Mouse (Mus musculus): Measurements from ENCODE around the gene Ranbp9. TPM values are rescaled to one million over a fixed set of nuclear protein-coding genes. Genes with fewer than 3 reads are reported as not detected.

Ranbp9 gene
- 36.8 and 36.9 TPM in 2 replicates for total RNA-seq (2014; fragmentation: Nextera tagmentation)
- 54.2 and 60.4 TPM in 2 replicates for total RNA-seq (2017)

GRCm38 (mm10) chr13:43480957-43481858 lies at the start of gene Ranbp9:
Gene Ranbp9 (minus strand): TSS chr13:43481282.
- ATAC-seq (replicated peaks; ENCODE audit: low FRiP score, low TSS enrichment, poor library complexity, severe bottlenecking) = peak; percentile 21; the same call in 1 of the 2 replicates

- peak; percentile 43 for ATAC-seq (replicated peaks; ENCODE audit: low FRiP score, low TSS enrichment, poor library complexity, severe bottlenecking)
Measured at GRCm38 (mm10) chr13:43530129-43530831, 49.2 kb upstream of the Ranbp9 start.

GRCm38 (mm10) chr13:43526289-43526688 lies 45.2 kb upstream of the Ranbp9 start:
- no peak for ATAC-seq (replicated peaks; ENCODE audit: low FRiP score, low TSS enrichment, poor library complexity, severe bottlenecking)

GRCm38 (mm10) chr13:43525363-43526134 lies 44.5 kb upstream of the Ranbp9 start:
- no peak for ATAC-seq (replicated peaks; ENCODE audit: low FRiP score, low TSS enrichment, poor library complexity, severe bottlenecking)

GRCm38 (mm10) chr13:43524491-43525362 lies 43.6 kb upstream of the Ranbp9 start:
- peak; percentile 71 for ATAC-seq (replicated peaks; ENCODE audit: low FRiP score, low TSS enrichment, poor library complexity, severe bottlenecking)

- no peak for ATAC-seq (replicated peaks; ENCODE audit: low FRiP score, low TSS enrichment, poor library complexity, severe bottlenecking)
Measured at GRCm38 (mm10) chr13:43523906-43524480, 42.9 kb upstream of the Ranbp9 start.

GRCm38 (mm10) chr13:43521940-43522339 lies 40.9 kb upstream of the Ranbp9 start:
- no peak for ATAC-seq (replicated peaks; ENCODE audit: low FRiP score, low TSS enrichment, poor library complexity, severe bottlenecking)

- no peak for ATAC-seq (replicated peaks; ENCODE audit: low FRiP score, low TSS enrichment, poor library complexity, severe bottlenecking)
Measured at GRCm38 (mm10) chr13:43519251-43519650, 38.2 kb upstream of the Ranbp9 start.

GRCm38 (mm10) chr13:43517371-43517770 lies 36.3 kb upstream of the Ranbp9 start:
- ATAC-seq (replicated peaks; ENCODE audit: low FRiP score, low TSS enrichment, poor library complexity, severe bottlenecking) = no peak

GRCm38 (mm10) chr13:43516931-43517330 lies 35.8 kb upstream of the Ranbp9 start:
- no peak for ATAC-seq (replicated peaks; ENCODE audit: low FRiP score, low TSS enrichment, poor library complexity, severe bottlenecking)

- ATAC-seq (replicated peaks; ENCODE audit: low FRiP score, low TSS enrichment, poor library complexity, severe bottlenecking) = no peak
Measured at GRCm38 (mm10) chr13:43516119-43516518, 35.0 kb upstream of the Ranbp9 start.

- ATAC-seq (replicated peaks; ENCODE audit: low FRiP score, low TSS enrichment, poor library complexity, severe bottlenecking) = 0 out of 2 replicates have a peak, but pooled peaks have one; percentile 37
Measured at GRCm38 (mm10) chr13:43514950-43515358, 33.9 kb upstream of the Ranbp9 start.

GRCm38 (mm10) chr13:43512736-43513135 lies 31.7 kb upstream of the Ranbp9 start:
- ATAC-seq (replicated peaks; ENCODE audit: low FRiP score, low TSS enrichment, poor library complexity, severe bottlenecking) = no peak

GRCm38 (mm10) chr13:43505798-43506197 lies 24.7 kb upstream of the Ranbp9 start:
- no peak for ATAC-seq (replicated peaks; ENCODE audit: low FRiP score, low TSS enrichment, poor library complexity, severe bottlenecking)

- ATAC-seq (replicated peaks; ENCODE audit: low FRiP score, low TSS enrichment, poor library complexity, severe bottlenecking) = peak; percentile 62
Measured at GRCm38 (mm10) chr13:43503395-43503850, 22.3 kb upstream of the Ranbp9 start.

- no peak for ATAC-seq (replicated peaks; ENCODE audit: low FRiP score, low TSS enrichment, poor library complexity, severe bottlenecking)
Measured at GRCm38 (mm10) chr13:43501601-43502000, 20.5 kb upstream of the Ranbp9 start.

GRCm38 (mm10) chr13:43500483-43500850 lies 19.4 kb upstream of the Ranbp9 start:
- no peak for ATAC-seq (replicated peaks; ENCODE audit: low FRiP score, low TSS enrichment, poor library complexity, severe bottlenecking)

- no peak for ATAC-seq (replicated peaks; ENCODE audit: low FRiP score, low TSS enrichment, poor library complexity, severe bottlenecking)
Measured at GRCm38 (mm10) chr13:43499731-43500482, 18.8 kb upstream of the Ranbp9 start.

All from megakaryocyte-erythroid progenitor cell, adult 5-6 weeks (primary cell).